Mouse (Mus musculus) thymus, adult 2 months (tissue): ENCODE data around the gene Selenoo. TPM values are rescaled to one million over a fixed set of nuclear protein-coding genes. Genes with fewer than 3 reads are reported as not detected.
A peak's percentile ranks its signal among the peaks of the same experiment; 100 is the strongest.

Source experiments
- DNase-seq: peaks from one replicate; pipeline ENCODE4 v3.0.0; 2021
- H3K27ac ChIP-seq: fragments of 200-500 bp; 2 replicates; pipeline ENCODE4 v1.5.1; 2012; ENCODE audit warnings: low read length, control low read depth; ENCODE audit not compliant: control insufficient read depth, insufficient read depth
- H3K27me3 ChIP-seq: fragments of 200-500 bp; 2 replicates; pipeline ENCODE4 v1.6.1; 2012; ENCODE audit warnings: mild to moderate bottlenecking, low read length, moderate library complexity, mixed read lengths; ENCODE audit not compliant: control insufficient read depth, insufficient read depth
- H3K36me3 ChIP-seq: fragments of 200-500 bp; 2 replicates; pipeline ENCODE4 v1.6.1; 2012; ENCODE audit warnings: mild to moderate bottlenecking, low read length, moderate library complexity; ENCODE audit not compliant: control insufficient read depth, insufficient read depth
- H3K4me1 ChIP-seq: fragments of 200-500 bp; replicated peaks from 2 replicates; pipeline ENCODE4 v1.6.1; 2012; ENCODE audit warnings: low read length; ENCODE audit not compliant: control insufficient read depth, insufficient read depth
- H3K4me3 ChIP-seq: fragments of 200-500 bp; 2 replicates; pipeline ENCODE4 v1.5.1; 2012; ENCODE audit warnings: mild to moderate bottlenecking, low read length, control low read depth, moderate library complexity; ENCODE audit not compliant: control insufficient read depth, insufficient read depth
- CTCF ChIP-seq: fragments of 200-500 bp; IDR thresholded peaks from 2 replicates; pipeline ENCODE4 v1.5.1; 2012; ENCODE audit warnings: mild to moderate bottlenecking, control low read depth, low read length, moderate library complexity, borderline replicate concordance; ENCODE audit not compliant: control insufficient read depth, poor library complexity, insufficient read depth; ENCODE audit errors: extremely low read depth
- POLR2A ChIP-seq: fragments of 200-500 bp; IDR thresholded peaks from 2 replicates; pipeline ENCODE4 v1.6.1; 2012; ENCODE audit warnings: mild to moderate bottlenecking, low read length, control low read depth, moderate library complexity; ENCODE audit not compliant: control insufficient read depth, poor library complexity, insufficient read depth; ENCODE audit errors: extremely low read depth
- WGBS: fragments of 180-500 bp; shearing (Covaris S2); methylation state at CpG from one replicate; pipeline ENCODE4 v1.1.7; 2018; 5-methylcytosine and 5-hydroxymethylcytosine counted together
- polyA plus RNA-seq: library from polyadenylated mRNA; depleted of rRNA; stranded (reverse); fragments of >200 nt; gene quantifications from 2 replicates; pipeline ENCODE4 v1.2.3, GENCODE M21; 2012

Selenoo gene
- polyA plus RNA-seq, 1 experiment = 62.4 TPM

DNA sequence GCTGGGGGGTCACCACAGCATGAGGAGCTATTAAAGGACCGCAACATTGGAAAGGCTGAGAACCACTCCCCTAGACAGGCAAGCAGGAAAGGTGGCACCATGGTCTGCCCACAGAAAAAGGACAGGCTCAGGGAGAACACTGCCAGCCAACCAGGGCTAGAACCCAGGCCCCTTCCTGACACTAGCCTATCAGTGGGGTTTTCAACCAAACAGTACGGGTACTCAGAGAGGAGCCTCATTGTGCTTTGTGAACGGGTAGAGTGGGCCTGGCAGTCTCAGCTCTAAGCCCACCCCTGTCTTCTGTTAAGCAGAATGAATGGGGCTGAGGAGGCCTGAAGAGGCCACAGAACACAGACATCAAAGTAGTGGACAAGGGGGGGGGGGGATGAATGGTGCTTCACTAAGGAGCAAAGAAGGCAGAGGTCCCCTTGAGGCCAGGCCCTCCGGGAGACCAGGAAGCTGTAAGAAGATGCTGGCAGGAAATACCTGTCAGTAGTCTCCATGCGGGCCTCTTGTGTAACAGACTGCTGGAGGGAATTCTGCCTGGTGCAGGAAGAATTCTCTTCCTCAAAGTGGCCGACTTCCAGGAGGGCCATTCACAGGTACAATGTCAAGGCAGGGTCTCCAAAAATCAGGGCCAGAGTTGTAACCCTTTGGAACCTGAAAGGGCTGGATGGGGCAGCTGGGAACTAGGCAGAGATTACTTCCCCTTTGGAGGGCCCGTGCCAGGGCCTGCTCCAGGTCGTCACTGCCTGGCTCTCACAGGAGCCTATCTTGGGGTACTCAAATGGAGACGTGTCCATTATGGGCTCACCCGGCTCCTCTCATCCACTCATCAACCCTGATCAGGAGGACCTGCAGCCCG is 14.0 kb upstream of the Selenoo start, which contains the start of gene Trabd:
Trabd (plus strand) TSS at position 512 of the 865 bp plus-strand sequence.
- no peak for DNase-seq
- Histone ChIP-seq H3K27ac (no peak within 1 kb of the TSS), H3K4me1 (peaks cover 37% of the 10 kb centered on the region), H3K36me3 (no peaks in the 10 kb centered on the region), H3K27me3 (no peaks in the 10 kb centered on the region), H3K4me3 (peak within 1 kb of the TSS; percentile 78)
- 37% methylated on average over 11 of the region's 11 CpGs for WGBS
- TF ChIP-seq POLR2A = no peak
- no peak for TF ChIP-seq CTCF

DNA sequence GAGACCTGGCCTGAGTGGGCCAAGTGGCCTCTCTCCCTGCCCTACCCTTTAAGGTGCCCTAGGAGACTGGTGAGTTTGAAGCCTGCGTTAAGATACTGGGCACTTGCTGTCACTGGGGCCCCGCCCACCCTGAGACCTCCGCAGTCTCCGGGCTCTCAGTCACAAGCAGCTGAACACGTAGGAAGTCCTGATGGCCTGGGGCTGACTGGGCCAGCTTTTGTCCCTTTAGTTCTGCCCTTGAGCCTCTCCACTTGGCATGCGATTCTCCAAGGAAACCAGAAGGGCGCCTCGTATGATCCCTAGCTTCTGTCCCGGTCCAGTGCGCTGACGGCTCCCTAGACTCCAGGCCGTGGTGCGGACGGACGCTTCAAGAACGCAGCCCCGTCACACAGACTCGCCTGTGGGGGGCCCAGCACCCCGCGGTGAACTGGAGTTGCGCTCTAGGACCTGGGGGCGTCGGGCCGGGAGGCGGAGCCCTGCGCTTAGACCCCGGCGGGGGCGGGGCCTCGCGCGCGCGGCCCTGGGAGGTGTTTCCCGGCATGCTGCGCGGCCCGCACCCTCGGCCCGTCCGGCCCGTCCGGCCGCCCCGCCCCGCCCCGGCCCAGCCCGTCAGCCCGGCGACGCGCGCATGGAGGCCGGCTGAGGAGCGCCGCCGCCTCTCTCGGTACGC is 13.3 kb upstream of the Selenoo start:
- DNase-seq = peak; percentile 84
- no peak overlapping the region for H3K27ac ChIP-seq
- TF ChIP-seq CTCF (peak; percentile 67; the same call in 1 of the 2 replicates), POLR2A (peak; percentile 44)
- peak overlapping the region; percentile 78 for H3K4me3 ChIP-seq
- peaks cover 37% of the 10 kb centered on the region for H3K4me1 ChIP-seq
- no peaks in the 10 kb centered on the region for H3K27me3 ChIP-seq
- under 1% methylated on average over 58 of the region's 59 CpGs for WGBS
- no peaks in the 10 kb centered on the region for H3K36me3 ChIP-seq

DNA sequence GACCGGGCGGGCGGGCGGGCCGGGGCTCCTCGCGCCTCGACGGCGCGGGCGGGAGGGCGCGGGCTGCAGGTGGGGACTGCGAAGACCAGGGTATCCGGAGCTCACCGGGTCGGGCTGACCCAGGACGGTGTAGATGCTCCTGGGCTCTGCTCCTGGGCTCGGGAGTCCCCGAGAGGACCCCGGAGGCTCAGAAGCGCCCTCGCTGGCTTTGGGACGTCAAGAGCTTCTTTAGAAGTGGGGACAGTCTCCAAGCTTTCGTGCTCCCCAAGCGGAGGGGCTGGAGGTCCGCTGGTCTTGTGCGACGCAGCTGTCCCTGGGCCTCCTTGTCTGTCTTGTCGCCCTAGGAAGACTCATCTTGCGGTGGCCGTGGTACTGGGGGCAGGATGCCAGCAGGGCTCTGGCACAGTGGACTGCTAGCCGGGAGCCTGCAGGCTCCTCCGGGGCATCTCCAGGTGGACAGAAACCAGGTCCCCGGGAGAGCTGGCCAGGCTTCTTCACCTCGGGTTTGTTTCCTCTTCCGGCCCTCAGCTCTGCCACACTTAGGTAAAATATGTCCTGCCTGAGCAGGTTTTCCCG is 12.6 kb upstream of the Selenoo start:
- peak; percentile 9; the same call in 1 of the 2 replicates for TF ChIP-seq POLR2A
- TF ChIP-seq CTCF = no peak
- peak; percentile 48 for DNase-seq
- under 1% methylated on average over 34 of the region's 39 CpGs for WGBS
- Histone ChIP-seq H3K27ac (peak overlapping the region; percentile 16; the same call in 1 of the 2 replicates), H3K36me3 (no peaks in the 10 kb centered on the region), H3K4me3 (peak overlapping the region; percentile 97), H3K27me3 (no peaks in the 10 kb centered on the region), H3K4me1 (peaks cover 37% of the 10 kb centered on the region)

GRCm38 (mm10) chr15:89078208-89078836 is 10.6 kb upstream of the Selenoo start:
- H3K27ac ChIP-seq = peak overlapping the region; percentile 73
- peak; percentile 72 for DNase-seq
- H3K4me3 ChIP-seq = peak overlapping the region; percentile 50
- WGBS = 9% methylated on average over 9 of the region's 9 CpGs
- TF ChIP-seq POLR2A (0 out of 2 replicates have a peak, but pooled peaks have one; percentile 20), CTCF (no peak)
- H3K36me3 ChIP-seq = peaks cover 6% of the 10 kb centered on the region
- H3K4me1 ChIP-seq = peaks cover 37% of the 10 kb centered on the region
- no peaks in the 10 kb centered on the region for H3K27me3 ChIP-seq

DNA sequence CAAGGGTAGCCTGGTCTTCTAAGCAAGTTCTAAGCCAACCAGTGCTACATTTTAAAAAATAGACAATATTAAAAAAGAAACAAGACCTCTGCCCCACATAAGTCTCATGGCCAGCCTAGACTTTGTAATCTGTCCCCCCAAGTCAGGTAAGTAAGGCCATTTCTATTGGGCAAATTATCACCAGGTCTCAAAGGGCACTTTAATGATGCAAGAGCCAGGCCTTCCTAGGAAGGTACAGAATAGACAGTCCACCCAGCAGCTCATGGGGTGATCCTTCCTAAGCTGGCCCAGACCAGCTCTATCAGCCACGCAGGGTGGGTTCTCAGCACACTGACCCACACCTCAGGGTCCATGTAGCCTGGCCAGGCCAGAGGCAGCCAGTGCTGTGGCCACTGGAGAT is 5.0 kb upstream of the Selenoo start:
- Histone ChIP-seq H3K4me1 (peaks cover under 1% of the 10 kb centered on the region; the same call in 1 of the 2 replicates), H3K27me3 (no peaks in the 10 kb centered on the region), H3K27ac (no peak overlapping the region), H3K36me3 (peaks cover 15% of the 10 kb centered on the region), H3K4me3 (no peak overlapping the region)
- TF ChIP-seq POLR2A (no peak), CTCF (no peak)
- WGBS = 95% methylated on average over 1 of the region's 1 CpGs
- no peak for DNase-seq

- Histone ChIP-seq H3K27ac (no peak overlapping the region), H3K27me3 (no peaks in the 10 kb centered on the region), H3K36me3 (peaks cover 15% of the 10 kb centered on the region), H3K4me1 (peaks cover 4% of the 10 kb centered on the region), H3K4me3 (no peak overlapping the region)
- TF ChIP-seq CTCF (no peak), POLR2A (no peak)
- 98% methylated on average over 2 of the region's 2 CpGs for WGBS
- no peak for DNase-seq
Measured at GRCm38 (mm10) chr15:89084826-89085225, 4.1 kb upstream of the Selenoo start.
